Mouse (Mus musculus) C2C12 (cell line): Measurements from ENCODE around the gene Sncg. TPM values are rescaled to one million over a fixed set of nuclear protein-coding genes. Genes with fewer than 3 reads are reported as not detected.

Experiments
- H3K27me3 ChIP-seq: one replicate; pipeline ENCODE4 v1.6.1; 2011; ENCODE audit not compliant: control insufficient read depth, insufficient read depth, insufficient read length
- H3K36me3 ChIP-seq: one replicate; pipeline ENCODE4 v1.6.1; 2011; ENCODE audit not compliant: control insufficient read depth, insufficient read depth
- H3K4me3 ChIP-seq: one replicate; pipeline ENCODE4 v1.5.1; 2011; ENCODE audit warnings: mild to moderate bottlenecking, control low read depth; ENCODE audit not compliant: poor library complexity, insufficient read depth, severe bottlenecking
- H3K79me2 ChIP-seq: one replicate; pipeline ENCODE4 v1.6.1; 2011; ENCODE audit not compliant: control insufficient read depth, insufficient read depth
- H3K79me3 ChIP-seq: one replicate; pipeline ENCODE4 v1.6.1; 2011; ENCODE audit warnings: low read depth, control low read depth
- H3ac ChIP-seq: one replicate; pipeline ENCODE3; 2011; ENCODE audit warnings: low read depth; ENCODE audit not compliant: control insufficient read depth, insufficient read length
- CEBPB ChIP-seq: IDR thresholded peaks from one replicate; pipeline ENCODE4 v1.6.1; 2011; ENCODE audit warnings: low read depth, mild to moderate bottlenecking, control low read depth, moderate library complexity
- CTCF ChIP-seq: IDR thresholded peaks from one replicate; pipeline ENCODE4 v1.5.1; 2011; ENCODE audit not compliant: control insufficient read depth, insufficient read depth, insufficient read length
- FOSL1 ChIP-seq: IDR thresholded peaks from one replicate; pipeline ENCODE4 v1.8.0; 2011; ENCODE audit warnings: mild to moderate bottlenecking, low read length; ENCODE audit not compliant: poor library complexity, insufficient read depth, severe bottlenecking
- MAX ChIP-seq: IDR thresholded peaks from one replicate; pipeline ENCODE4 v1.6.1; 2011; ENCODE audit warnings: mild to moderate bottlenecking, control low read depth
- MYOD1 ChIP-seq: IDR thresholded peaks from one replicate; pipeline ENCODE4 v1.6.1; 2011; ENCODE audit warnings: low read depth; ENCODE audit not compliant: control insufficient read depth, insufficient read length
- MYOG ChIP-seq: IDR thresholded peaks from one replicate; pipeline ENCODE4 v1.6.1; 2011; ENCODE audit not compliant: control insufficient read depth, insufficient read length; ENCODE audit errors: extremely low read depth
- USF1 ChIP-seq: IDR thresholded peaks from one replicate; pipeline ENCODE4 v1.6.1; 2011; ENCODE audit warnings: low read depth, mild to moderate bottlenecking, control low read depth, moderate library complexity
- polyA plus RNA-seq: library from polyadenylated mRNA; unstranded; fragments of >200 nt; fragmentation: generic; extraction: Trizol; gene quantifications from one replicate; pipeline ENCODE4 v1.2.1, GENCODE M21; 2012; ENCODE audit warnings: missing spikeins

Gene Sncg
- polyA plus RNA-seq, 1 experiment = 1.4 TPM

DNA sequence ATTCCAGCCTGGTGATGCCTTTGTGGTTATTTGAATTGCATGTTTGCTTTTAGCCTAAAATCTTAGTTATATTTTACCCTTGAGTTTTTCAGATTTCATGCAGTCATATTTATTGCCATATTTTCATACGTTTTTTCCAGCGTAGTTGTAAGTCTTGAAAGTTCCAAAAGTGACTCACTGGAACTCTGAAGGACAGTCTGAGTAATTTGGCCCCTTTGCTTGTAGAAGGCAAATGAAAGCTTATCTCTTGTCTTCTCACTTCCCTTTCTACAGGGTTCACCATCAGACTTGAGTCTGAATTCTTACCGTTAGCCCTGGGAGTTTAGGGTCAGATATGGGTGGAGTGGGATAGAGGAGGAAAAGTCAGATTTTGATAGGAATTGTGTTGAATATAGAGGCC is 48.0 kb downstream of the Sncg start:
- Histone ChIP-seq H3ac (no peak overlapping the region), H3K27me3 (no peaks in the 10 kb centered on the region), H3K79me2 (peaks cover 10% of the 10 kb centered on the region), H3K4me3 (no peak overlapping the region), H3K79me3 (peaks cover 2% of the 10 kb centered on the region), H3K36me3 (peaks cover 82% of the 10 kb centered on the region)
- TF ChIP-seq MAX (no peak), FOSL1 (no peak), CTCF (no peak), MYOG (no peak), USF1 (no peak), CEBPB (no peak), MYOD1 (no peak)

DNA sequence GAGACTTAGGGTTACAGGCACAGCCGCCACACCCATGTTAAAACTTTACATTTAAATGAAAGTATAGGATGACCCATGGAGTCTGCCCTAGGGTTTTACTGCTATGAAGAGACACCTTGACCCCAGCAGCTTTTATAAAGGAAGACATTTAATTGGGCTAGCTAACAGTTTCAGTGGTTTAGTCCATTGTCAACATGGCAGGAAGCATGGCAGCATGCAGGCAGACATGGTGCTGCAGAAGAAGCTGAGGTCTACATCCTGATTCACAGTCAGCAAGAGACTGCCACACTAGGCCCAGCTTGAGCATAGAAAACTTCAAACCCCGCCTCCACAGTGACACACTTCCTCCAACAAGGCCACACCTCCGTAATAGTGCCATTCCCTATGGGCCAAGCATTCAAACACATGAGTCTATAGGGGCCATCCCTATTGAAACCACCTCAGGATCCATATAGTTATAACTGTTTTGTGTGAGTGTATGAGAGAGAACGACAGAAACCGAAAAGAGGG is 51.0 kb downstream of the Sncg start:
- H3ac ChIP-seq = no peak overlapping the region
- H3K79me3 ChIP-seq = peaks cover 17% of the 10 kb centered on the region
- peaks cover 40% of the 10 kb centered on the region for H3K79me2 ChIP-seq
- H3K36me3 ChIP-seq = peaks cover 83% of the 10 kb centered on the region
- H3K27me3 ChIP-seq = no peaks in the 10 kb centered on the region
- TF ChIP-seq MYOG (no peak), CTCF (no peak), FOSL1 (no peak), CEBPB (no peak), USF1 (no peak), MYOD1 (no peak), MAX (no peak)
- no peak overlapping the region for H3K4me3 ChIP-seq

Other genes with a start within 250 kb of the Sncg start
- 0.36 TPM for gene Npy4r, start 222.3 kb downstream of the Sncg start, polyA plus RNA-seq
- under 0.01 TPM for gene Gprin2, start 173.1 kb downstream of the Sncg start, polyA plus RNA-seq
- 0.01 TPM for gene Syt15, start 155.2 kb downstream of the Sncg start, polyA plus RNA-seq
- gene Shld2, start 64.3 kb downstream of the Sncg start, polyA plus RNA-seq = 2.7 TPM
- gene Glud1, start 64.1 kb downstream of the Sncg start, polyA plus RNA-seq = 136 TPM
- gene Fam25c, start 19.4 kb downstream of the Sncg start, polyA plus RNA-seq = not detected
- gene Mmrn2, start 676 bp upstream of the Sncg start, polyA plus RNA-seq = 0.04 TPM
- 8.9 TPM for gene Bmpr1a, start 128.6 kb upstream of the Sncg start, polyA plus RNA-seq
- gene 9230112D13Rik, start 148.0 kb upstream of the Sncg start, polyA plus RNA-seq = not detected
- 4.0 TPM for gene Ldb3, start 213.9 kb upstream of the Sncg start, polyA plus RNA-seq
- gene Opn4, start 225.4 kb upstream of the Sncg start, polyA plus RNA-seq = not detected